Mouse (Mus musculus): Measurements from ENCODE around the gene Ptcd1.
"Not testable (repeated sequence)": the region's sequence is repeated elsewhere in the genome, so short reads cannot be mapped to it uniquely, and the experiment has no call there.

The Ptcd1 gene

GRCm38 (mm10) chr5:145164710-145165109 lies 2.2 kb downstream of the Ptcd1 start:
- no peak for DNase-seq (ENCODE audit: low spot score in 2 of 2)

- DNase-seq (ENCODE audit: low spot score in 2 of 2) = no peak
These were observed 5.5 kb downstream of the Ptcd1 start for GRCm38 (mm10) chr5:145161361-145161760.

DNA sequence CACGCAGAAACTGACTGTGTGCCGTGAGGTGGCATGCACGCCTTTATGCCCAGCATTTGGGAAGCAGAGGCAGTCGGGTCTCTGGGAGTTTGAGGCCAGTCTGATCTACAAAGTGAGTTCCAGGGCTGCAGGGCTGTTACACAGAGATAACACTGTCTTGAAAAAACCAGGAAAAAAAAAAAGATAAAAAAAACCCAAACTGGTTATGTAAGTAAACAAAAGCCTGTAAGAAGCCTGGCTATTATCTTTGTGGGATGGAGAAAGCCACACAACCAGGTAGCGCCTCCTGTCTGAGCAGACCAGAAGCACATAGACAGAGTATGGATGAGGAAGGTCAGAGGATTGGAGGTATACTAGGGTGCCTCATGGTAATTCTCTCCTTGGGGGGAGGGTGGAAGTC lies 14.2 kb downstream of the Ptcd1 start:
- DNase-seq (ENCODE audit: low spot score in 2 of 2) = no peak

GRCm38 (mm10) chr5:145149294-145149693 lies 17.6 kb downstream of the Ptcd1 start:
- no peak for DNase-seq (ENCODE audit: low spot score in 2 of 2)

DNA sequence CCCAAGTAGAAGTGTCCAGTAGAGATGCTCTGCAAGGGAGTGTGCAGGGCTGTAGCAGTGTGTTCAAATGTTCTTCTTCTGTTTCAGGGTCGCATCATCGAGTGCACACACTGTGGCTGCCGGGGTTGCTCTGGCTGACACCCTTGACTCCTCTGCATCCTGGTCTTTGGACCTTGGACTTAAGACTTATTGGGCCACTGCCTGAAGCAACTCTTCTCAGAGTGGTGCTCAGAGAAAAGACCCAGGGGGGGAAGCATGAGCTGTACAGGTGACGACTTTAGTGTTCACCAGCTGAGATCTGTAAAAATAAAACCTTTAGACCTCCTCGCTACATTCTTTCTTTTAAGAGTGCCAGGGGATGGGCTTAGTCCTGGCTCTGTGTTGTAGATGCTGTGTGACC lies 19.2 kb downstream of the Ptcd1 start:
- no peak for DNase-seq (ENCODE audit: low spot score in 2 of 2)

DNA sequence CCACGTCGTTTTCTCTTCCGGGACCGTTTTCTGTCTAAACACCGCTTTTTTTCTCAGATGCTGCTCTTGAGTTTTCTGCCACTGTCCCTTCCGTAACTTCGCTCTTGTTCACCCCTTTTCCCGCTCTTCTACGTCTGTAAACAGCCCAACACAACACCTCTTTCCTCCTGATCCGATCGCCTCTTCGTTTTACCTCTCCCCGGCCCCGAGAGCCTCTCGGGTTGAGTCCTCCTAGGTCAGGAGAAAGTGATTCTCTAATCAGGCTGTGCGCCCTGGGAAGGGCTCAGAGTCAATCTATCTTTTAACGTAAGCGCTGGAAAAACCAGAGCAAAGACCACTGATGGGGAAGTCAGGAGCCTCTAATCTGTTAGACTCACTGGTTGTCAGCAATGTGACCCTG lies 26.3 kb downstream of the Ptcd1 start:
- DNase-seq (ENCODE audit: low spot score in 2 of 2) = no peak

- peak; percentile 92 to 95 for DNase-seq (ENCODE audit: low spot score in 2 of 2)
These were observed 27.1 kb downstream of the Ptcd1 start, which contains the start of the genes Pdap1 and Bud31 for GRCm38 (mm10) chr5:145139571-145140519. Pdap1 (minus strand) TSS chr5:145140238. Bud31 (plus strand) TSS chr5:145140362.

GRCm38 (mm10) chr5:145138836-145139235 lies 28.1 kb downstream of the Ptcd1 start:
- no peak for DNase-seq (ENCODE audit: low spot score in 2 of 2)

GRCm38 (mm10) chr5:145133275-145133674 lies 33.6 kb downstream of the Ptcd1 start:
- not testable (repeated sequence) for DNase-seq (ENCODE audit: low spot score in 2 of 2)

DNA sequence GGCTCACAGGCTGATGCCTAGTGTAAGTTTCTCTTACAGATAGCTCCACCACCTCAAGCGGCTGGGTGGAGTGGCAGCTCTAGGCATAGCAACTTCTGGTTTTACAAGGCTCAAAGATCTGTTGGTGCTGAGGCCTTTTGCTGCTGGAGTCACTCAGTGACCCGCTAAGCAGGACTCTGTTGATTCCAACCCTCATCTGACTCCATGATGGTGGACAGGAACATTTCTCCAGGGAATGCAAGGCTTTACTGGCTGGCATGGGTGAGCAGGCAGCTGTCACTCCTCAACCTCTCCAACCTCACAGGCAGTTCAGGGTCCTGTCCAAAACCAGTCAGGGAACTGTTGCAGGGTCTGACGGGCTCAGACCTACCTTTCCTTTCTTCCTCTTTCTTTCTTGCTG lies 35.9 kb downstream of the Ptcd1 start:
- DNase-seq (ENCODE audit: low spot score in 2 of 2) = no peak

GRCm38 (mm10) chr5:145130191-145130590 lies 36.7 kb downstream of the Ptcd1 start:
- no peak for DNase-seq (ENCODE audit: low spot score in 2 of 2)

- not testable (repeated sequence) for DNase-seq (ENCODE audit: low spot score in 2 of 2)
These were observed 37.1 kb downstream of the Ptcd1 start for GRCm38 (mm10) chr5:145129773-145130172.

- DNase-seq (ENCODE audit: low spot score in 2 of 2) = no peak
These were observed 37.8 kb downstream of the Ptcd1 start for GRCm38 (mm10) chr5:145129124-145129523.

DNA sequence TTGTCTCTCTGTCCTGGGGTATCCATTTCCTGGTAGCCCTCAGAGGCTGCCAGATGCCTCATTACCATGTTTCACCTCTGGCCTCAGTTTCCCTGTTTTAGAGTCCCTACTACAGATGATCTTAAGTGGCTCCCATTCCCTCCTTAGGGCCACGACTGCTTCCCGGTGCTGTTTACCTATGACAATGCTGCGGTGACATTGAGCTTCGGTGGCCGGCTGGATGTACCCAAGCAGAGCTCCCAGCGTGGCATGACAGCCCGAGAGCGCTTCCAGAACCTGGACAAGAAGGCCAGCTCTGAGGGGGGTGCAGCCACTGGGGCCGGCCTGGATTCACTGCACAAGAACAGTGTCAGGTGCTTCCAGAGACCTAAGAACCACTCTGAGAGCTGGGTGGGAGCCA lies 40.3 kb downstream of the Ptcd1 start:
- no peak for DNase-seq (ENCODE audit: low spot score in 2 of 2)

- no peak for DNase-seq (ENCODE audit: low spot score in 2 of 2)
These were observed 43.5 kb downstream of the Ptcd1 start for GRCm38 (mm10) chr5:145123396-145123795.

GRCm38 (mm10) chr5:145120921-145121320 lies 46.0 kb downstream of the Ptcd1 start:
- no peak for DNase-seq (ENCODE audit: low spot score in 2 of 2)

DNA sequence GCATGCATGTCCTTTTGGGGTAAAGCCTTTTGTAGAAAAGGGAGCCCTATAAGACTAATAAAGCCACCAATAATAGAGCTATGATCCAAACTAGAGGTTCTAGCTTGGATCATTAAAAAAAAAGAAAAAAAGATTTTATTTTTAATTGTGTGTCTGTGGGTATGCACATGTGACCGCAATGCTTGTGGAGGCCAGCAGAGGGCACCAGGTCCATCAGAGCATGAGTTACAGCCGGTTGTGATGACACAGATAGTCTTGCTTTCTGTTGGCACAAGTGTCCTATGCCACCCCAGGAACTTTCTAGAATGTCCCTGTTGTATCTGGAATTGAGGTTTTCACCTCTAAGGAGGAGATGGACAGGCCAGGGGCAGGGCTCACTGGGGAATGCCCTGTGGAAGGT lies 47.5 kb downstream of the Ptcd1 start:
- DNase-seq (ENCODE audit: low spot score in 2 of 2) = no peak

DNA sequence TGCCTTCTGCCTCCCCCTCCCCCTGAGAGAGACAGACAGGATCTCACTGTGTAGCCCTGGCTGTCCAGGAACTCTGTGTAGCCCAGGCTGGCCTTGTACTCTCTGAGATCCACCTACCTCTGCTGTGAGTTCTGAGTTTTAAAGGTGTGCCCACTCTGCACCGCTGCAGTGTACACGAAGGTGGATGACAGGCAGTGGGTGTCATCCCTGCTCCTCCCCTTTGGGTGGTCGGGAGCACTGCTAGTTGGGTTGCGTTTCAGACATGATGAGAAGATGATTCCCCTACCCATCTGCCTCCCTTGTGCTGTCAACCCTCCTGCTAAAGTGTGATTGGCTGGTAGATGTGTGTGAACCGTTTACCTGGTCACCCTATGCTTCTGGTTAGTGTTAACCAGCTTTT lies 48.4 kb downstream of the Ptcd1 start:
- no peak for DNase-seq (ENCODE audit: low spot score in 2 of 2)

GRCm38 (mm10) chr5:145118005-145118404 lies 48.9 kb downstream of the Ptcd1 start:
- DNase-seq (ENCODE audit: low spot score in 2 of 2) = no peak

- DNase-seq (ENCODE audit: low spot score in 2 of 2) = no peak
These were observed 50.0 kb downstream of the Ptcd1 start for GRCm38 (mm10) chr5:145116916-145117315.

GRCm38 (mm10) chr5:145116316-145116715 lies 50.6 kb downstream of the Ptcd1 start:
- no peak for DNase-seq (ENCODE audit: low spot score in 2 of 2)

DNA sequence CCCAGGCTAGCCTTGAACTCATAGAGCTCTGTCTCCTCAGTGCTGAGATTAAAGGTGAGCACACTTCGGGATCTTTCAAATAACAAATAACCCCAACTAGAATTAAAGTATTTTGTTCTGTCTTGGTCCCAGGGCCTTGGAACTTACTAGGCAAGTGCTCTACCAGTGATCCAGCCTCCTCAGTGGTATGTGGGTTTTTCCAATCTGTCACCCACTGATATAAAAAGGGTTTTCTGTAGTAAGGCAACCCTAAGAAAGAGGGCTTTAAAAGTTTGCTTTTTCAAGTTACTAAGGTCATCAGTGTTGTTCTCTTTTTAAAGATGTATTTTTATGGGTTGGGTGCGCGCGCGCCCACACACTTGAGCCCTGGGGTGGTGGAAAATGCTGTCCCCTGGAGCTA lies 51.2 kb downstream of the Ptcd1 start:
- no peak for DNase-seq (ENCODE audit: low spot score in 2 of 2)

Measured in frontal cortex, postnatal 10 days (tissue).